Mouse (Mus musculus): Measurements from ENCODE around the gene Kcnc3. TPM values are rescaled to one million over a fixed set of nuclear protein-coding genes. Genes with fewer than 3 reads are reported as not detected.

The Kcnc3 gene
- total RNA-seq, 2 experiments from 2014 or later, result 93.0 to 106 TPM

GRCm38 (mm10) chr7:44625241-44626067 is 35.0 kb downstream of the Kcnc3 start:
- no peak for DNase-seq (ENCODE audit: low spot score in 2 of 2)

GRCm38 (mm10) chr7:44626068-44626385 is 35.6 kb downstream of the Kcnc3 start:
- no peak for DNase-seq (ENCODE audit: low spot score in 2 of 2)

GRCm38 (mm10) chr7:44626966-44627365 is 36.5 kb downstream of the Kcnc3 start:
- no peak for DNase-seq (ENCODE audit: low spot score in 2 of 2)

DNA sequence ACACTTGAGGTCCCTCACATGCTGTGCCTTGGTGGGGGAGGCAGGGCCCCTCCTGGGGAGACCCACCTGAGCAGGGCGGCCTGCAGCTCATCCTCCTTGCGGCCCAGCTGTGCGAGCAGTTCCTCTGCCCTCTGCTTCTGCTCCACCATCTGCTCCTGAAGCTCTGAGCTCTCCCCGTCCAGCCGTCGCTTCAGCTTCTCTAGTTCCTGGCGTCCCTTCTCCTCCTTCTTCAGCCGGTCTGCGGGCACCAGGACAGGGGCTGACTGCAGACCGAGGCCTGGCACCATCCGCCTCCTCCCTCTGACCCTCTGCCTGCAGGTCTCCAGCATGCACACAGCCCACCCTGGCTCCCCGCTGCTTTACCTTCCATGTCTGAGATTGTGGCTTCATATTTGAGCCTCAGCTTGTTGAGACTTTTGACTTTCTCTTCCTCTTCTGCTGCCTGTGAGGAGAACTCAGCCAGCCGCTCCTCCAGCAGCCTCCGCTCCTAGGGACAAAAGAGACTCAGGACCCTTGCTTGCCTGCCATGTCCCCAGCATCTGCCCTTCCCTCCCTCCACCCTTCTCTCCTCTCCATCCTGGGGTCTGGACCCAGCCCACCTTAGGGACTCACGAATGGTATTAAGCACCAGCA is 38.1 kb downstream of the Kcnc3 start:
- no peak for DNase-seq (ENCODE audit: low spot score in 2 of 2)

GRCm38 (mm10) chr7:44630437-44630836 is 40.0 kb downstream of the Kcnc3 start:
- DNase-seq (ENCODE audit: low spot score in 2 of 2), result no peak

DNA sequence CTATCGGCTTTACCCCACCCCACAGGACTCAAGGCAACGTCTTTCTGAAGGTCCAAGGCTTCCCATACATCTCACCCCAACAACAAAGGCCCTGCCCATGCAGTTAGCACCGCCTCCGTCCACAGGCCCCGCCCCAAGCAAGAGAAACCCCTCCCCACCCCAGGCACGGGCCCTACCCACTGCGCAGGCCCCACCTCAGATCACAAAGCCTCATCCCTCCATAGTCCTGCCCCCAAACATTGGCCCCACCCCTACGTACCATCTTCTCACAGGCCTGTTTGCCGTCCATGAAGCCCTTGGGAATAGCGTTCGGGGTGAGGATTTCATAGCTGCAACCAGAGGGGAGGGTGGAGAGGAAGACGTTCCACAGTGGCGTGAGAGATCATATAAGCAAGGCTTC is 42.2 kb downstream of the Kcnc3 start:
- DNase-seq (ENCODE audit: low spot score in 2 of 2), result no peak

GRCm38 (mm10) chr7:44633407-44633806 is 42.9 kb downstream of the Kcnc3 start:
- peak in 1 of 2 experiments; percentile 47 for DNase-seq (ENCODE audit: low spot score in 2 of 2)

- DNase-seq (ENCODE audit: low spot score in 2 of 2), result no peak
Observed at GRCm38 (mm10) chr7:44636684-44637083, 46.2 kb downstream of the Kcnc3 start.

DNA sequence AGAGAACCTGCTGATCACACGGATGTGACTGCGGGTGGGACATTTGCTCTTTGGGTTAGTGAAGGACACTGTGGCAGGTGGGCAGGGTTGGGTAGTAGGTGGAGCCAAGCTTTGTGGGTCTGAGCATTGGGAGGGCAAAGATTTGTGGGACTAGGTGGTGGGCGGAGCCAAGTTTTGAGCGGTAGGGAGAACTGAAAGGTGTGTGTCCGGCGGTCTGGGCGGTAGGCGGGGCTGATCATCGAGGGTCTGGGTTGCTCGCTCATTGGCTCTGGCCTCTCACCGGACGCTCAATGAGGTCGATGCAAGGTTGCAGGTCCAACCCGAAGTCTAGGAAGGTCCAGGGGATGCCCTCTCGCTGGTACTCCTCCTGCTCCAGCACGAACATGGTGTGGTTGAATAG is 48.2 kb downstream of the Kcnc3 start:
- no peak for DNase-seq (ENCODE audit: low spot score in 2 of 2)

DNA sequence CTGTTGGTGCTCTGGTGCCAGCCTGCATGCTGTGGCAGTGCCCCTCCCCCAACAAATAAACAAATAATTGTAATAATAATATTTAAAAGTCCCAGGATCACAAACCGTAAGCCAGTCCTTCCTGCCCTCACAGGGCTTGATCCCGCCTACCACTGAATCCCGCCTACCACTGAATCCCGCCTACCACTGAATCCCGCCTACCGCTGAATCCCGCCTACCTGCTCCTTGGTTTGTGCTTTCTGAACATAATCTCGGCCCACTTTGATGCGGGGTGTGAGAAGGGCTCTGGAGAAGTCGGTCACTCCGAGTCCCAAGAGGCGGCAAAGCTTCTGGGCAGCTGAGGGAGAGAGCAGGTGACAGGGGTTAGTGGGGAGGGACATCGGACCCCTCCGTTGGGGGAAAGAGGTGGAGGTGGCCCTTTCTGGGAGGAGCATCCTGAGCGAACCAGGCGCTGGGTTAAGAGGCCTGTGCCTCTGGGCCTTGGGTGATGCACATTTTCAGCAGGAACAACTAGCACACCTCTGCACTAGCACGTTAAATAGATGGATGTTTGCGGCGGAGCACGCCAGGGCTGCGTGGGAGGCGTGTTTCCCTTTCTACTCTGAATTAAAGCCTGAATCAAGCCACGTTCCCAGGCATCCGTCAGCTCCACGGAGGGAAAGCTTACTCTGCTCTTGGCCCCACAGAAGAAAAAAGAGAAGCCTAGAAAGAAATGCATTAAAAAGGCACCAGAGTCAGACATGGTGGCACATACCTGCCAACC is 50.6 kb downstream of the Kcnc3 start:
- DNase-seq (ENCODE audit: low spot score in 2 of 2), result peak in 1 of 2 experiments; percentile 29

GRCm38 (mm10) chr7:44641887-44642286 is 51.4 kb downstream of the Kcnc3 start:
- DNase-seq (ENCODE audit: low spot score in 2 of 2), result peak; percentile 68 to 69

DNA sequence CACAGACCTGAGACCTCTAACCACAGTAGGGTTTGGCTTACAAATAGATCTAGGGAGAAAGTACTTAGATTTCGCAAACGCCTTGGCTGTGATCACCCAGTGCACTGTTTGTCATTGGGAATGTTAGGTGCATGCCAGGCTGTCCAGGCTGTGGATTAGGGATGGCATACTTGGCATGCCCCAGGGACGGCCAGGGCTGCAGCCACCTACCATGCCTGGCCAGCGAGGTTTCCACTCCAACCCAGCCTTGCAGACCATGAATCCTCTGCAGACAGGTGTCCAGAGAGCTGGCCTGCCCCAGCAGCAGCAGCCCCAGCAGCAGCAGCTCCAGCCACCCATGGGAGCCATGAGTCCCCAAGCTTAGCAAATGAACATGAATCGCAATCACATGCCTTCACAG is 54.8 kb downstream of the Kcnc3 start:
- DNase-seq (ENCODE audit: low spot score in 2 of 2), result no peak

DNA sequence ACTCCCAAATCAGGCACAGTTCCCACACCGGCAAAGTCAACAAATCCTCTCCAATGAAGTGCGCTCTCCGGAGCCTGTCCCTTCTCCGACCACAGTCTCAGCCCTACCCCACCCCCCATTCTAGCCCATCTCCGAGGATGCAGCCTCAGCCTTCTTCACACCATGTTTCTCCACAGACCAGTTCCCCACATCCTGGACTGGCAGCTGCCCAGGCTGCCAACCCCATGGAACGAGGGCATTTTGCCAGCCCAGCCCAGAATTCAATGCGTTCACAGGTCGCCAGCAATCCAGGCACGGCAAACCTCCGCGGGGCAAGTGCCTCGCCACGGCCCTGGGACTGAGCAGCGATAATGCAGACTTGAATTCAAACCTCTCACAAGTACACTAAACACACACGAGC is 55.5 kb downstream of the Kcnc3 start:
- DNase-seq (ENCODE audit: low spot score in 2 of 2), result peak; percentile 38 to 45

GRCm38 (mm10) chr7:44647042-44647724 is 56.7 kb downstream of the Kcnc3 start:
- DNase-seq (ENCODE audit: low spot score in 2 of 2), result peak; percentile 85 to 87

- no peak for DNase-seq (ENCODE audit: low spot score in 2 of 2)
Observed at GRCm38 (mm10) chr7:44647729-44648128, 57.3 kb downstream of the Kcnc3 start.

DNA sequence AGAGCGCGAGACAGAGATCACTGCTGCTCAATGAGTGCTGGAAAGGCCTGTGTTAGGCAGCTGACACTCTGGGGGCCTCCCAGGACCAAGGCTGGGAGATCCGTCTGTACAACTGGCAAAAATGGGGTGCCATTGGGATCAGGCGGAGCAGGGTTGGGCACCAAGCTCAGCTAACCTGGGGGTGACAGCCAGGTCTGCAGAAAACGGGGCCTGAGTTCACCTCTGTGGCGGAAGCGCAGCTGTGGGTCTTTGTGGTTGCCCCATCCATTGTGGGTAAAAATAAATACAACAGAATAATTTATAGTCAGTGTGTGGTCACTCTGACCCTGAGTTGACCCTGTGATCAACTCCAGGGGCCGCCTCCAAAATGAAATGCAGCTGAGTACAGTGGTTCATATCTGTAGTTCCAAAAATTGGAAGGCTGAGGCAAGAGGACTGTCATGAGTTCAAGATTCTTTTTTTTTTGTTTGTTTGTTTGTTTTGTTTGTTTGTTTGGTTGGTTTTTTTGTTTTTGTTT is 58.7 kb downstream of the Kcnc3 start:
- DNase-seq (ENCODE audit: low spot score in 2 of 2), result no peak

GRCm38 (mm10) chr7:44649990-44650389 is 59.5 kb downstream of the Kcnc3 start:
- DNase-seq (ENCODE audit: low spot score in 2 of 2), result peak; percentile 74 to 77

DNA sequence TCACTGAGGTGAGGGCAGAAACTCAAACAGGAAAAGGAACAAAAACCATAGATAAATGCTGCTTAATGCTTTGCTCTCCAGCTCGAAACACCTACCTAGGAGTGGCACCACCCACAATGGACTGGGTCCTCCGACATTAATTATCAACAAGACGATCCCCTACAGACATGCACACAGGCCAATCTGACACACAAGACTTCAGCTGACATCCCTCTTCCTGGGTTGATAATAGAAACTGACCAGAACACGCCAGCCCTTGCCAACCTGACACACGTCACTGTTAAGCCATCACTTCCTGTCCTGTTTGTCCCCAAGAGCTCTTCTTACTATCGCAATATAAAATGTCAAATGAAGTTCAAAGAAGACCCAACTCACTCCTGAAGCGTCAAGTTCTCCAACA is 61.0 kb downstream of the Kcnc3 start:
- DNase-seq (ENCODE audit: low spot score in 2 of 2), result no peak

DNA sequence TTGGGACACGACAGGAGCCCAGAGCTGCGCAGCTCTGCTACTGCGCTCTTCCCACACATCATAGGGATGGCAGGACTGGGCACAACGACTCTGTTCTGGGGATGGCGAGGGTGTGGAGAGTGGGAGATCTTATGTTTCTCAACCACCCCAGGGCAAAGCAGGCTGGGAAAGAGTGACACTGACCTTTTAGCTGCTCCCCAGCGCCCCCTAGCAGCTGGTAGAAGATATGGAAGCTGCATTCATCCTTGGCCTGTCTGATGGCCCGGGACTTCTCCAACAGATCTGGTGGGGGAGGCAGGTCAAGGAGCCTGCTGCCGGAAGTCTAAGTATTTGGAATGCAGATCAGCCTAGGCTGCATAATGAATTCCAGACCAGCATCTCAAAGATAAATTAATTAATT is 63.3 kb downstream of the Kcnc3 start:
- DNase-seq (ENCODE audit: low spot score in 2 of 2), result no peak
